Mouse (Mus musculus) right cerebral cortex, postnatal 14 days (tissue): ENCODE results near the gene Itpk1.

Experiments used
- DNase-seq: peaks from one replicate; pipeline ENCODE4 v3.0.0; 2022

Itpk1 gene

GRCm38 (mm10) chr12:102704457-102705198, at the start of gene Itpk1:
TSS of gene Itpk1 (minus strand) at chr12:102704930.
- peak; percentile 68 for DNase-seq

DNA sequence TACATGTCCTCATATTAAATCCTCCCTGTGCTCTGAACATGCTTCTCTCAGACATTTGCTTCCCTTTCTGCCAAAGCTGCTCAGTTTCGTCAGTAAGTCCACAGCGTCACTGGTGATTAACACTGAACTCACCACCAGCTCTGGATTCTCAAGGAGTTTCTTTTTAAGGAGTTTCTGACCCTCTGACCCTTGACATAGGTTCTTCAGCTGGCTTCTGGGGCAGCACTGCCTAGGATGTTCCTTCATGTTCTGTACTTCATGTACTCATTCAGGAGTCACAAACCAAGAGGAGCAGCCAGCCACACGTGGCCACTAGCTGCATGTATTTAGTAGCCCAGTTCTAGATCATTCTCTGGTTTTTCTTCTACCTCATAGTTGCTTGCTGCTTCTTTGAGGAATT, 43.5 kb upstream of the Itpk1 start:
- DNase-seq = no peak

- DNase-seq = no peak
Measured at GRCm38 (mm10) chr12:102744839-102745238, 40.1 kb upstream of the Itpk1 start.

GRCm38 (mm10) chr12:102743589-102744574, 39.2 kb upstream of the Itpk1 start, which contains the start of the genes Moap1 and Tmem251:
TSS of gene Moap1 (minus strand) at chr12:102743661.
TSS of gene Tmem251 (plus strand) at chr12:102743762.
- peak; percentile 91 for DNase-seq

GRCm38 (mm10) chr12:102743036-102743588, 38.4 kb upstream of the Itpk1 start:
- DNase-seq = no peak

DNA sequence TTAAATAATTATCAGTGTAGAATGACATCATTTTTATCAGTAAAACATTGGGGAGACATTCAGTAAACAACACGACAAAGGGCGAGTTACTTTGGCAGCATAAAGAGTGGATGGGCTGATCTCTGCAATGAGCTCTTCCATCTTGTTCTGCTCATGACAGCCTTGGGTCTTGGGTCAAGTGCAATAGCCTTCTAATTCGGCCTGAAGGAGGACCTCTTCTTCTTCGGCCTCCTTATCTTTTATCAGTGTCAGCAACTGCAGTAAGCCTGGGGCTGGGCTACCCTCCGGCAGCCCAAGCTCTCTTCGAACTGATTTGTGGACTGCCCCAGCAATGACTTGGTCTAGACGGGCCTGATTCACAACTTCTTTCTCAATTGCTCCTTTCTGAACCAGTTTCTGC, 37.3 kb upstream of the Itpk1 start:
- no peak for DNase-seq

DNA sequence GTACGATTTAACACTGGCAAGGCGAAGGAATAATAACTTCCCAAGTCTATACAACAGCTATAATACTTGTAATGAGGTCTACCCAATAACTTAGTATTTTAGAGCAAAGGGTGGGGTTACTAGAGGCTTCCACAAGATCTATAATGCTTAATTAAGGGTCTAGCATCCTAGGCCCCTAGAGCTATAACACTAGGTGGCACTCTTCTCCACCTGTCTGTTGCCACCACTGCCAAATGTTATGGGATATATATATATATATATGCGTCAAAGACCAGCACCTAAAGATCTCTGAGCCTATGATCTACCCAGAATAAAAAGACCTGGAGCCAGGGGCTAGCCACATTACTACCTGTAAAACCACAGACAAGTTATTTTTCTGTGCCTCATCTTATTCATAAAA, 35.6 kb upstream of the Itpk1 start:
- no peak for DNase-seq

- no peak for DNase-seq
Measured at GRCm38 (mm10) chr12:102739096-102739495, 34.4 kb upstream of the Itpk1 start.

DNA sequence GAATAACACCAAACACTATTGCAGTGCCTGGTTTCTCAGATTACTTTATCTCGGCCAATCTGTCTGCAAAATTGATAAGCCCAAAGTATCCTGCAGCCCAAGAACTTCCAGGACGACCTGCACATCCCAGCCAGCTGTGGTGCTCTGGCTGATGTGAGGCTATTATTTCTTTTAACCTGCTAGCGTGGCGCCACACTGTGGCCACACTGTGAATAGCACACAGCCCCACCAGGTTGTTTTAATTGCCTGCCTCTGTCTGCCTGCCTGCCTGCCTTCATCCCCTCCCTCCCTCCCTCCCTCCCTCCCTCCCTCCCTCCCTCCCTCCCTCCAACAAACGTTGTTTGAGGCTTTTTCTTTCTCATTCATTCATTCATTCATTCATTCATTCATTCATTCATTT, 28.7 kb upstream of the Itpk1 start:
- peak; percentile 59 for DNase-seq

- no peak for DNase-seq
Measured at GRCm38 (mm10) chr12:102730798-102731619, 26.3 kb upstream of the Itpk1 start.

DNA sequence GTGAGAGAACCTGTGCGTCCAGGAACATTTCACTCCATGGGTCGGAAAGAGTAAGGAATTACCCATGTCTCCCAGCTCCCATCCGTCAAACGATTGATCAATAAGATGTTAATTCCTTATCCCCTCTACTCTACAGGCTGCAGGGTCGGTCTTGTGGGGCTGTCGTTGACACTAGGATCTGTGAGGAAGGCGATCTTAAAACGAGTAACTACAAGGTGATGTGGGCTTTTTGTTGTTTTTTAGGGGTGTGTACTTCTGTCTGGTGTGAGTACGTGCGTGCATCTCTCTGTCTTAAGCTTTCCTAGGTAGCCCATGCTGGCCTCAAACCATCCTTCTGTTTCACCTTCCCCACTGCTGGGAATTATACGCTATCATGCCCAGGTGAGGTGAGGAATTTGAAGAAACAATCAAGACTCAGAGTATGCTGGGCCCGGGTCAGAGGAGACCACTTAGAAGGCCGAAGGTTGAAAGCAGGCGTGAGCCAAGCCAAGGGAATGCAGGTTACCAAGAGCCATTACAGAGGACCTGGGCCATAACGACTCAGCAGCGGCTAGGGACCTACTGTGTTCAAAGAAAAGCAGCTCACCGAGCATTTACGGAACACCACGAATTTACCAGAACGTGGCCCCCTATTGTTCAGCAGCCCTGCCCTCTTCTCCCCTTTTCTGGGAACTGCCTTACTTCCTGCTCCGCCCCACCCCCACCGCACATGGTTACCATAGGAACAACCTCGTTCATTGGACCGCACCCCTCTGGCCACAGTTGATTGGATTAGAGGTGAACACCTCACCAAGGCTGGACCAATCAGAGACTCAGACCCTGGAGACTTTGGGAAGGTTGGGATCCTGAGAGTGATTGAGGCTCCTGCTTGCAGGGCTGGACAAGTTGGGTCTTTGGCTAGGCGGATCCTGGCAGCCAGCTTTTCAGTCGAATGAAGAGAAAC, 25.4 kb upstream of the Itpk1 start:
- DNase-seq = peak; percentile 83

DNA sequence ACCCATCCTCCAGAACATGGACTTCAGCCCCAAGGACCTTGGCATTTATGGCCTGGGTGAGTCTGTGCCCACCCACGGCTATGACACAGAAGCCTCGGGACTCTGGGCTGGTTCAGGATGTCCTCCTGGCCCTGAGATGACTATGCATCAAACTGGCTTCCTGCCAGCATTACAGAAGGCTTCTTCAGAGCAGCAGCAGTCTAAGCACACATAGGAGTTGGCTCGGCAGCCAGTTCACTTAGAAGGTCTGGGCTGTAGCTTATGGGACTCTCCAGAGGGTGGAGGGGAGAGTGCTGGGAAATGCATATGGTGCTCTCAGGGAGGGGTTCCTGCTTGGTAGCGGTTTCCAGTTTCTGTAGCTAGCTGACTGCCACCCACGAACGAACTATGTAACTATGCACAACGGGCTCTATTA, 21.0 kb upstream of the Itpk1 start:
- DNase-seq = no peak

GRCm38 (mm10) chr12:102725146-102725545, 20.4 kb upstream of the Itpk1 start:
- no peak for DNase-seq

DNA sequence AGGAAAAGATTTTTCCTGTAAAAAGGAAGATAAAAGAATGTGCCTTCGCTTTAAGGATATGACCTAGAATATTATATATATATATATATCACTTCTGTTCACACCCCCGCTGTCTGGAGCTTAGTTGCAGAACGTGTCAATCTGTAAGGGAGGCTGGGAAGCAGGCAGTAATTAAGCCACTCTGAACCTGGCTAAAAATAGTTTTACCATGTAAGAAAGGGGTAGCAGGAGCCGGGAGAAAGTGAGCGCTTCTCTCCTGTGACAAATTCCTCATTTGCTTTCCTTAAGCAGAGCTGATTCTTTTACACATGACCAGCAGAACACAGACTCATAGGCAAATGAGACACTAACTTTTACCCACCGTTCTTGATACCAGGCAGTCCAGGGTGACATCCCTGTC, 19.1 kb upstream of the Itpk1 start:
- no peak for DNase-seq

DNA sequence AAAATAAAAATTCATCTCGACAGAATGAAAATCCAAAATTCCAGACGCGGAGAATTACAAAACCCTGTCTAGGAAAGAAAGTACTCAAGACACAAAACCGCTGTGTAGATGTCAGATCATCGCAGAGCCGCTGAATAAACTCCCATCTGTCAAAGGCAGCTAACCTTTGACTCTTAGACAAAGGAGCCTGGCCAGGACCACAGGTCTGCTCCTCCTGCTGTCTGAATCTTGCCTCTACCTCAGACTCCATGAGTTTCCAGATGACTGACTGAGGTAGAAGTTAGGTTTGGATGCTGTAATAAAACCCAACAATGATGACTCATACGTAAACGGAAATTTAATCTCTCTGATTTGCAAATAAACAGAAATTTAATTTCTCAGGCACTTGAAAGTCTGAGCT, 18.2 kb upstream of the Itpk1 start:
- no peak for DNase-seq

GRCm38 (mm10) chr12:102722451-102722850, 17.7 kb upstream of the Itpk1 start:
- no peak for DNase-seq

GRCm38 (mm10) chr12:102719552-102720315, 15.0 kb upstream of the Itpk1 start:
- DNase-seq = no peak

DNA sequence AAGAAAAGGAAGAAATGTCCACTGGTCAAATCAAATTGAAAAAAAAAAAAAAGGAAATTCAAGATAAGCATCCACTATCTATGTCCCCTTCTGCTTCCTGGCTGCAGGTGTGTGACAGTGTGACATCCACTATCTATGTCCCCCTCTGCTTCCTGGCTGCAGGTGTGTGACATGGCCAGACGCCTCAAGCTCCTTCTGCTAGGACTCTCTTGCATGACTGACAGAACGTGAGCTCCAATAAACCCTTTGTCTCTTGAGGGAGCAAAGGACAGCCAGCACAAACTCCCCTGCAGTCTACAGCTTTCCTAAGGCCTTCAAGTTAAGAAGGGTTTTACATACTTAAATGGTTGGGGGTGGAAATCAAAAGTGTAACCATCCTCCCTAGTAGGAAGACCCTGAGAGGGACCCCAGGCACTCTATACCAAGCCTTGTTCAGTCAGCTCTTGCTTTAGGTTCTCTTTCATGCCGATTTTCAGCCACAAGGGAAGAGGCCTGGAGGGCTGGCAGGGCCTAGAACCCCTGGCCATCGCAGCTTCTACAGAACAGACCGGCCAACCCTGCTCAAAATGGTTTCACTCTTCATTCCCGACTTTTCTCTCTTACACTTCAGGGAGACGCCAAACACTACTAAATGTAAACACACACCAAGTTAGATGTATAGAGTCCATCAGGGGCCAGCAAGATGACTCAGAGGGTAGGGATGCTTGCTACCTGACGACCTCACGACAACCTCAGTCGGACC, 10.1 kb upstream of the Itpk1 start:
- DNase-seq = no peak

DNA sequence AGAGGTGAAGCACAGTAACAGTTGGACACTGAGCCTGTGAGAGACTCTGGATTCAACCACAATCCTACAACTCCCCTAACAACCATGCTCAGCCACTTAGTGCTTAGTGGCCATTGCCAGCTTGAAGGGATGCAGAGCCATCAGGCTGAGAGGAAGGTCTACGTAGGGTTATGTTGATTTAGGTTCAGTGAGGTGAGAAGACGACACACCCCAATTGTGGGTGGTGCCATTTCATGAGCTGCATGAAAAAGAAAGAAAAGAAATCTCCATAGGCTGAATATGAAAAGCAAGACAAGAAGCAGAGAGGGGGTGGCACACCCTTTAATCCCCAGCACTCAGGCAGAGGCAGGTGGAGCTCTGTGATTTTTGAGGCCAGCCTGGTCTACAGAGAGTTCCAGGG, 9.4 kb upstream of the Itpk1 start:
- DNase-seq = no peak
